Mouse (Mus musculus) central nervous system, embryonic 14 days (tissue): ENCODE results near the gene 2210408I21Rik. TPM values are rescaled to one million over a fixed set of nuclear protein-coding genes. Genes with fewer than 3 reads are reported as not detected.

Source experiments
- polyA plus RNA-seq: library from polyadenylated mRNA; depleted of rRNA; stranded (reverse); fragments of >200 nt; gene quantifications from 2 replicates; pipeline ENCODE4 v1.2.3, GENCODE M21; 2012; rRNA removed

2210408I21Rik gene
- 3.5 and 4.1 TPM in 2 replicates for polyA plus RNA-seq

GRCm38 (mm10) chr13:77134931-77135620, at the start of gene 2210408I21Rik, which contains the start of gene Slf1:
Gene 2210408I21Rik, plus strand, starts transcription at chr13:77135540.
Gene Slf1, minus strand, starts transcription at chr13:77135473.

Other genes with a start within 250 kb of the 2210408I21Rik start
- gene Slf1, start 67 bp upstream of the 2210408I21Rik start, polyA plus RNA-seq = 30.3 and 47.0 TPM in 2 replicates